Mouse (Mus musculus): ENCODE measurements around the gene Tmprss7. TPM values are rescaled to one million over a fixed set of nuclear protein-coding genes. Genes with fewer than 3 reads are reported as not detected.

Gene Tmprss7
- polyA plus RNA-seq, 2 experiments = 0.08 to 0.26 TPM

GRCm38 (mm10) chr16:45686833-45687232, 6.6 kb downstream of the Tmprss7 start:
- no peak for DNase-seq (ENCODE audit: low read depth in 3 of 3, low spot score in 3 of 3)
- 43% methylated on average over 3 of the region's 3 CpGs for WGBS (ENCODE audit: insufficient replicate concordance)
- TF ChIP-seq CTCF (IDR thresholded peaks at IDR 0.05; ENCODE audit: low read depth) (no peak), EP300 (IDR thresholded peaks at IDR 0.05; ENCODE audit: low read depth) (no peak)
- Histone ChIP-seq H3K4me3 (ENCODE audit: insufficient read depth in 1 of 2, low read depth in 2 of 2, low read length in 2 of 2) (no peak overlapping the region), H3K4me1 (replicated peaks; ENCODE audit: control insufficient read depth in 2 of 2, insufficient read depth in 2 of 2, low read length in 1 of 2) (no peaks in the 10 kb centered on the region), H3K27ac (no peak overlapping the region), H3K27me3 (ENCODE audit: control insufficient read depth, insufficient read depth, low read length) (no peaks in the 10 kb centered on the region), H3K4me2 (ENCODE audit: low read depth) (no peak overlapping the region), H3K36me3 (replicated peaks; ENCODE audit: control insufficient read depth, insufficient read depth, low read depth) (no peaks in the 10 kb centered on the region), H3K9ac (replicated peaks) (no peak overlapping the region), H3K9me3 (ENCODE audit: control insufficient read depth, low read length) (no peaks in the 10 kb centered on the region)
- ATAC-seq (ENCODE audit: insufficient read depth) = no peak

GRCm38 (mm10) chr16:45685295-45685694, 8.2 kb downstream of the Tmprss7 start:
- H3K27ac ChIP-seq = no peak overlapping the region
- H3K4me2 ChIP-seq (ENCODE audit: low read depth) = no peak overlapping the region
- no peak overlapping the region for H3K4me3 ChIP-seq (ENCODE audit: insufficient read depth in 1 of 2, low read depth in 2 of 2, low read length in 2 of 2)
- WGBS (ENCODE audit: insufficient replicate concordance) = 57% methylated on average over 3 of the region's 3 CpGs
- no peak for DNase-seq (ENCODE audit: low read depth in 3 of 3, low spot score in 3 of 3)
- ATAC-seq (ENCODE audit: insufficient read depth) = no peak
- no peaks in the 10 kb centered on the region for H3K4me1 ChIP-seq (replicated peaks; ENCODE audit: control insufficient read depth in 2 of 2, insufficient read depth in 2 of 2, low read length in 1 of 2)
- H3K9me3 ChIP-seq (ENCODE audit: control insufficient read depth, low read length) = no peaks in the 10 kb centered on the region
- H3K36me3 ChIP-seq (replicated peaks; ENCODE audit: control insufficient read depth, insufficient read depth, low read depth) = no peaks in the 10 kb centered on the region
- TF ChIP-seq CTCF (IDR thresholded peaks at IDR 0.05; ENCODE audit: low read depth) (no peak), EP300 (IDR thresholded peaks at IDR 0.05; ENCODE audit: low read depth) (no peak)
- no peaks in the 10 kb centered on the region for H3K27me3 ChIP-seq (ENCODE audit: control insufficient read depth, insufficient read depth, low read length)
- H3K9ac ChIP-seq (replicated peaks) = no peak overlapping the region

- Histone ChIP-seq H3K4me3 (ENCODE audit: insufficient read depth in 1 of 2, low read depth in 2 of 2, low read length in 2 of 2) (no peak overlapping the region), H3K36me3 (replicated peaks; ENCODE audit: control insufficient read depth, insufficient read depth, low read depth) (no peaks in the 10 kb centered on the region)
- ATAC-seq (ENCODE audit: insufficient read depth) = no peak
Measured at GRCm38 (mm10) chr16:45684815-45685214, 8.6 kb downstream of the Tmprss7 start.

GRCm38 (mm10) chr16:45676462-45676861, 17.0 kb downstream of the Tmprss7 start:
- no peak overlapping the region for H3K4me3 ChIP-seq (ENCODE audit: insufficient read depth in 1 of 2, low read depth in 2 of 2, low read length in 2 of 2)
- H3K27ac ChIP-seq = no peak overlapping the region
- H3K4me1 ChIP-seq (replicated peaks; ENCODE audit: control insufficient read depth in 2 of 2, insufficient read depth in 2 of 2, low read length in 1 of 2) = no peaks in the 10 kb centered on the region
- TF ChIP-seq CTCF (IDR thresholded peaks at IDR 0.05; ENCODE audit: low read depth) (peak; percentile 58), EP300 (IDR thresholded peaks at IDR 0.05; ENCODE audit: low read depth) (no peak)
- no peak overlapping the region for H3K9ac ChIP-seq (replicated peaks)
- WGBS (ENCODE audit: insufficient replicate concordance) = 5% methylated on average over 1 of the region's 1 CpGs
- no peaks in the 10 kb centered on the region for H3K27me3 ChIP-seq (ENCODE audit: control insufficient read depth, insufficient read depth, low read length)
- no peak overlapping the region for H3K4me2 ChIP-seq (ENCODE audit: low read depth)
- no peak for DNase-seq (ENCODE audit: low read depth in 3 of 3, low spot score in 3 of 3)
- no peak for ATAC-seq (ENCODE audit: insufficient read depth)
- no peaks in the 10 kb centered on the region for H3K9me3 ChIP-seq (ENCODE audit: control insufficient read depth, low read length)
- H3K36me3 ChIP-seq (replicated peaks; ENCODE audit: control insufficient read depth, insufficient read depth, low read depth) = no peaks in the 10 kb centered on the region

More at GRCm38 (mm10) chr16:45684815-45685214, 8.6 kb downstream of the Tmprss7 start:
- Histone ChIP-seq H3K4me2 (ENCODE audit: low read depth) (no peak overlapping the region), H3K27ac (no peak overlapping the region), H3K9ac (replicated peaks) (no peak overlapping the region), H3K27me3 (ENCODE audit: control insufficient read depth, insufficient read depth, low read length) (no peaks in the 10 kb centered on the region), H3K9me3 (ENCODE audit: control insufficient read depth, low read length) (no peaks in the 10 kb centered on the region), H3K4me1 (replicated peaks; ENCODE audit: control insufficient read depth in 2 of 2, insufficient read depth in 2 of 2, low read length in 1 of 2) (no peaks in the 10 kb centered on the region)
- TF ChIP-seq CTCF (IDR thresholded peaks at IDR 0.05; ENCODE audit: low read depth) (peak; percentile 77), EP300 (IDR thresholded peaks at IDR 0.05; ENCODE audit: low read depth) (no peak)
- WGBS (ENCODE audit: insufficient replicate concordance) = 12% methylated on average over 8 of the region's 8 CpGs
- peak in 1 of 3 experiments; percentile 9 for DNase-seq (ENCODE audit: low read depth in 3 of 3, low spot score in 3 of 3)

GRCm38 (mm10) chr16:45670005-45670404, 23.5 kb downstream of the Tmprss7 start:
- H3K4me2 ChIP-seq (ENCODE audit: low read depth) = no peak overlapping the region
- TF ChIP-seq CTCF (IDR thresholded peaks at IDR 0.05; ENCODE audit: low read depth) = no peak
- TF ChIP-seq EP300 (IDR thresholded peaks at IDR 0.05; ENCODE audit: low read depth) = no peak
- peaks cover 0 to 5% of the 10 kb centered on the region in 2 experiments; a peak in 2 of 4 replicates for H3K4me1 ChIP-seq (replicated peaks; ENCODE audit: control insufficient read depth in 2 of 2, insufficient read depth in 2 of 2, low read length in 1 of 2)
- H3K27ac ChIP-seq = no peak overlapping the region
- ATAC-seq (ENCODE audit: insufficient read depth) (no peak), DNase-seq (ENCODE audit: low read depth in 3 of 3, low spot score in 3 of 3) (no peak)
- no peak overlapping the region for H3K9ac ChIP-seq (replicated peaks)
- H3K36me3 ChIP-seq (replicated peaks; ENCODE audit: control insufficient read depth, insufficient read depth, low read depth) = no peaks in the 10 kb centered on the region
- WGBS (ENCODE audit: insufficient replicate concordance) = 62% methylated on average over 4 of the region's 4 CpGs
- H3K9me3 ChIP-seq (ENCODE audit: control insufficient read depth, low read length) = no peaks in the 10 kb centered on the region
- H3K4me3 ChIP-seq (ENCODE audit: insufficient read depth in 1 of 2, low read depth in 2 of 2, low read length in 2 of 2) = no peak overlapping the region
- H3K27me3 ChIP-seq (ENCODE audit: control insufficient read depth, insufficient read depth, low read length) = no peaks in the 10 kb centered on the region
